Mouse (Mus musculus) hindbrain, embryonic 13.5 days (tissue): ENCODE results near the gene Bphl. TPM values are rescaled to one million over a fixed set of nuclear protein-coding genes. Genes with fewer than 3 reads are reported as not detected.
"Not testable (repeated sequence)": the region's sequence is repeated elsewhere in the genome, so short reads cannot be mapped to it uniquely, and the experiment has no call there.

Experiments used
- ATAC-seq: fragments of 200-750 bp; cut with Nextera tagmentation; 2 replicates; pipeline ENCODE4 v1.8.0; 2017; ENCODE audit warnings: moderate TSS enrichment; ENCODE audit not compliant: low FRiP score
- H3K27ac ChIP-seq: fragments of 300-500 bp; sonication (generic); 2 replicates; pipeline ENCODE4 v1.5.1; 2015; ENCODE audit warnings: inconsistent platforms, mild to moderate bottlenecking, moderate library complexity
- H3K27me3 ChIP-seq: fragments of 300-500 bp; sonication (generic); 2 replicates; pipeline ENCODE4 v1.6.1; 2015; ENCODE audit warnings: mild to moderate bottlenecking, inconsistent platforms
- H3K36me3 ChIP-seq: fragments of 300-500 bp; sonication (generic); 2 replicates; pipeline ENCODE4 v1.6.1; 2015; ENCODE audit warnings: mild to moderate bottlenecking, inconsistent platforms
- H3K4me1 ChIP-seq: fragments of 300-500 bp; sonication (generic); replicated peaks from 2 replicates; pipeline ENCODE4 v1.6.1; 2015; ENCODE audit warnings: inconsistent platforms
- H3K4me2 ChIP-seq: fragments of 300-500 bp; sonication (generic); 2 replicates; pipeline ENCODE4 v1.6.1; 2015; ENCODE audit warnings: inconsistent platforms, mild to moderate bottlenecking, moderate library complexity
- H3K4me3 ChIP-seq: fragments of 300-500 bp; sonication (generic); 2 replicates; pipeline ENCODE4 v1.5.1; 2015; ENCODE audit warnings: mild to moderate bottlenecking, inconsistent platforms
- H3K9ac ChIP-seq: fragments of 300-500 bp; sonication (generic); 2 replicates; pipeline ENCODE4 v1.6.1; 2015; ENCODE audit warnings: mild to moderate bottlenecking, inconsistent platforms
- H3K9me3 ChIP-seq: fragments of 300-500 bp; sonication (generic); 2 replicates; pipeline ENCODE4 v1.6.1; 2016; ENCODE audit warnings: inconsistent platforms
- WGBS: fragments of 180-500 bp; shearing (Covaris S2); methylation state at CpG from one replicate; pipeline ENCODE4 v1.1.7; 2015; 5-methylcytosine and 5-hydroxymethylcytosine counted together
- polyA plus RNA-seq: library from polyadenylated mRNA; unstranded; fragments of >200 nt; fragmentation: Nextera tagmentation; extraction: Ambion mirVana; gene quantifications from 2 replicates; pipeline ENCODE4 v1.2.1, GENCODE M21; 2015

Gene Bphl
- polyA plus RNA-seq, 1 experiment from 2014 or later: 39.8 TPM

DNA sequence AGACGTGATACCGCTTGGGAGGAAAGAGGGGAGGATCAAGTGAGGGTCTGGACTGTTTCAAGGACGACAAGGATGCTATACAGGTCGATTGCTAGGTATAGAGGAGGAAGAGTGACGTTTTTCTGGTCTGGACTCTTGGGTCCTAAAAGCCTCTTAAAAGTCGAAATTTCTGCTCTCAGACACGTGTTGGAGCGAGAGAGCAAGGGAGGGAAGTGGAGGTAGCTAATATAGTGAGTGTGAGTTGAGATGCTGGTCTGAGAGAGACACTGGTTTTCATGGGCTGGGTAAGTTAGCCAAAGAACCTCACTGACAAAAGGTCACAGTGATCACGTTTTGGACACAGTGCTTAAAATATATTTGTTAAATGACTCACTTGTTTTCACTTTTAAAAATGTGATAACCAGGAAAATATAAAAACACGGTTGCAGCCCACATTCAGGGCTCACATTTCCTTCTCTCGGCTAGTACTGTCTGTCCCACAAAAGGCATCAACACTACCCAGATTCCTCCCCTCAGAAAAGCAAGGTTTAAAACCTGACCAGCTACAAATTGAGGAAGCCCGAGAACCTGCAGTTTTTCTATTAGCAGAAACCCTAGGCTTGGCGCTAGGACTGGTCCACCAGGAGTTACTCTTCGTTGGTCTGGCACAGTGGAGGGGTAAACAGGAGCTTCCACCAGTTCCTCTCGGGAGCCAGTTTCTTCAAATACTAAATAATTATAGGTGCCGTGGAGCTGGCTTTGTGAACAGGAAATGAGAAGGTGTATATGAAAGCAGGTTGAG lies 41.3 kb downstream of the Bphl start:
- H3K9me3 ChIP-seq: no peaks in the 10 kb centered on the region
- peaks cover 17% of the 10 kb centered on the region for H3K36me3 ChIP-seq
- peak overlapping the region; percentile 72 for H3K4me2 ChIP-seq
- H3K4me3 ChIP-seq: peak overlapping the region; percentile 87
- ATAC-seq: peak; percentile 11; the same call in 1 of the 2 replicates
- H3K27ac ChIP-seq: peak overlapping the region; percentile 96
- peaks cover 29% of the 10 kb centered on the region for H3K4me1 ChIP-seq
- WGBS: 45% methylated on average over 16 of the region's 16 CpGs
- H3K27me3 ChIP-seq: no peaks in the 10 kb centered on the region
- peak overlapping the region; percentile 95 for H3K9ac ChIP-seq

DNA sequence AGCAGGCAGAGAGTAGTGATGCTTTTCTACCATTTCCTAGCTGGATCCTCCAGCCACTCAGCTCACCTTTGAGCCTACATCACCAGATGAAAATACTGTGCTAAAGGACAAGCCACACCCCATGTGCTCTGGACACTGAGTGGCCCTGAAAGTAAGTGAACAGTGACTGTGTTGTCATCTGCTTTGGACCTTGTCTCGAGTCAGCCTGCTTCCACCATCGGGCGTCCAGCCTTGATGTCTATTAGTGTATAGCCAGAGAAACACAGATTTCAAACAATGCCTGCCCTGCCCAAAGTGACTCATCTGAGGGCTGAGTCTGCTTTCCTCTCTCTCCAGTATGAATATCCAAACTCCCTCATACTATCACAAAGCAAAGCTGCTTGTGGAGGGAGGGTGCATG lies 42.4 kb downstream of the Bphl start:
- 80% methylated on average over 3 of the region's 3 CpGs for WGBS

DNA sequence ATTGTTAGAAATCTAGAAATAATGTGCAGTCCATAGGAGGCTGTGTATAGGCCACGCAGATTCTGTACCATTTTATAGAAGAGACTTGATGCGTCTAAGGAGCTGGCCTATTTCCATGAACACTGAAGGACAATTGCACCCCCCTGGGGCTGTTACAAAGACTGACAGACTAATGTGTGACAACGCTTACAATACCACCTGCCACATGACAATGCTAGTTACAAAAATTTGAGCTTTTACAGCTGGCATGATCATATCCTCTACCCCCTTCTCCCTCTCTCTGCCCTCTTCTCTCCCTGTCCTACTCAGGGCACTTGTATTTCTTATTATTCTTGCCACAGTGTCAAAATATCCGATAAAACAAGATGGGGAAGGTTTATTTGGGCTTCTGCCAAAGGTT lies 44.5 kb downstream of the Bphl start:
- ATAC-seq: no peak
- Histone ChIP-seq H3K4me1 (peaks cover 10% of the 10 kb centered on the region), H3K27ac (no peak overlapping the region), H3K4me2 (no peak overlapping the region), H3K27me3 (no peaks in the 10 kb centered on the region), H3K36me3 (no peaks in the 10 kb centered on the region), H3K4me3 (no peak overlapping the region), H3K9ac (no peak overlapping the region), H3K9me3 (no peaks in the 10 kb centered on the region)
- WGBS: 59% methylated on average over 4 of the region's 4 CpGs

More for the DNA sequence above, 42.4 kb downstream of the Bphl start:
- Histone ChIP-seq H3K4me1 (peaks cover 25% of the 10 kb centered on the region), H3K27me3 (no peaks in the 10 kb centered on the region), H3K9me3 (no peaks in the 10 kb centered on the region), H3K27ac (no peak overlapping the region), H3K4me2 (no peak overlapping the region), H3K9ac (no peak overlapping the region), H3K36me3 (peaks cover 13% of the 10 kb centered on the region), H3K4me3 (no peak overlapping the region)
- ATAC-seq: no peak

DNA sequence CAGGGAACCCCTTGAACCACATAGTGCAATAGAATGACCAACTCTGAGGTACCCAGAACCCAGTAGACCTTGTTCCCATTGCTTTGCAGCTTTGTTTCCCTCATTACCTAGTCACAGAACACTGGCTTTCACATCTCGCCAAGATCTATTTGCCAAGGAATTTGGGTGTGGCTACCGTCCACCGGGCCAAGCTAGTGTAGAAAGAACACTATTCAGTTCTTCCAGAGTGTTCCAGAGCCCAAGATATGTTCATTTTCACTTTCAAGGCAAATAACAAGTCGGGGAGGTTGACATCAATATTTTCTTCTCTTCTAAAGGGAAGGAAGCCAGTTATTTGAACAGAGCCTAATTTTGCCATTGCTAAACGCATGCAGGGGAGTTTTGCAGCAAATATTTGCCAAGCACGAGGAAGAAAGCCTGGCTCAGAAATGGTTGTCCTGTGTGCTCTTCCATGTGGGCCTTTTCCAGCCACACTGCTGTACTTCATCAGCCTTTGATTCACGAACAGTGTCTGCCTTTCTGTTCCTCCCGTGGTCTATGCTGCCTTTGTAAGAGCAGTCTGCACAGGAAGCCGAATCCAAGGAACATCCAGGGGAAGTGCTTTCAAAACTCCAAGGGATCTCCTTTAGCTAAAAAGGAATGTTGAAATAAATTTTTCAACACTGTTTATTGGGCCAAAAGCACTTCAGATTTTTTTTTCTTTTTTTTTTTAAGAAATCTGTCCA lies 46.8 kb downstream of the Bphl start:
- H3K27ac ChIP-seq: no peak overlapping the region
- no peaks in the 10 kb centered on the region for H3K27me3 ChIP-seq
- no peak overlapping the region for H3K4me3 ChIP-seq
- H3K4me1 ChIP-seq: peaks cover 26% of the 10 kb centered on the region
- no peak for ATAC-seq
- H3K36me3 ChIP-seq: no peaks in the 10 kb centered on the region
- H3K9me3 ChIP-seq: no peaks in the 10 kb centered on the region
- WGBS: 72% methylated on average over 9 of the region's 9 CpGs
- no peak overlapping the region for H3K4me2 ChIP-seq
- H3K9ac ChIP-seq: no peak overlapping the region

DNA sequence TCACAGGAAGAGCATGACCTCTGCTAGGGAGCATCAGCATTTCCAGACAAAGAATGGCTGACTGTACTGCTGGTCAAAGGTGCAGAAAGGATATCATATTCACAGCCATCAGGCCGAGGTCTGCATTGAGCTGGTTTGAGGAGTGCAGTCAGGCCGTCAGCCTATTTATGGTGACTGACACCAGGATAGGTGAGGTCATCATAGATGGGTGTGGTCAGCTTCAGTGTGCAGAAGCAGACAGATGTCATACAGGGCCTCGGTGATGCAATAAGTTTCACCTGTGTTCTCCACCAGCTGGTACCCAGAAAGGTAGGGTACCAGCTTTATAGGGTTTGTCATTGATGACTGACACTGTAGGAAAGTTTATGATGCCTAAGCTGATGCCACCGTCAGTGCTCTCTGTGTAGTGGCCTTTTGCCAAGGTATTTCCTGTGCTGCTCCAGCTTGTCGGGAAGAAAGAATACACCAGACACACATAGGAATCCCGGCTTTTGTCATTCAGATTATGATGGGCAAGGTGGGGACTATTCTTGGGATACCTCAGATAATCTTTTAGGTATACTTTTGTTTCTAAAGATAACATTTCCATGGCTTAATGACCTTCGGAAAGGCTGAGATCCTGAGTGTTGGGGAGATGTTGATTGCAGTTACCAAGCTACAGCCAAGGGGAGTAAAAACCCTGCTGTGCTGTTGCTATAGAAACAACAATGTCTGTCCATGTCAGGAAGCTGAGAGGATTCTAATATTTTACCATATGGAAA lies 49.8 kb downstream of the Bphl start:
- H3K27ac ChIP-seq: peak overlapping the region; percentile 92
- peak overlapping the region; percentile 36; the same call in 1 of the 2 replicates for H3K9ac ChIP-seq
- 48% methylated on average over 7 of the region's 7 CpGs for WGBS
- H3K4me2 ChIP-seq: peak overlapping the region; percentile 39; the same call in 1 of the 2 replicates
- H3K9me3 ChIP-seq: no peaks in the 10 kb centered on the region
- H3K4me3 ChIP-seq: no peak overlapping the region
- H3K27me3 ChIP-seq: no peaks in the 10 kb centered on the region
- H3K36me3 ChIP-seq: no peaks in the 10 kb centered on the region
- peaks cover 37% of the 10 kb centered on the region for H3K4me1 ChIP-seq
- ATAC-seq: peak; percentile 21; the same call in 1 of the 2 replicates

DNA sequence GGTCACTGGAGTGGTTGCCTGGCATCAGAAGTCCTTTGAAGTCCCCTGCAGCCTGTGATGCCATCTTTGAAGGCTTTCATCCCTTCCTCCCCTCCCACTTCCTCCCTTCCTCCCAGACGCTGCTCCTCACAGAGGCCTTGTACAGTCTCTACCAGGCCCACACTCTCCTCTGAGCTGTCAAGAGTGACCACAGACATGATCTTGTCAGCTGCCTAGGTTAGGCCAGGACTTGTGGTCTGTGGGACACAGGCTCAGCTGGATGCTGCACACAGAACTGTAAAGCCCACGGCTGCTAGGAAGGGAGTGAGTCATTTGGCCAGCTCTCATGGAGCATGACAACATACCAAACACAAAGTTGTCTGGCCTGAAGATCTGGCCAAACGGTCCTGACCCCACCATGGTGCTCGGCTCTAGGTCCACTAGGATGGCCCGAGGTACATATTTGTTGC lies 50.8 kb downstream of the Bphl start:
- peak; percentile 57 for ATAC-seq
- peaks cover 37% of the 10 kb centered on the region for H3K4me1 ChIP-seq
- H3K4me2 ChIP-seq: peak overlapping the region; percentile 39; the same call in 1 of the 2 replicates
- not testable (repeated sequence) for H3K4me3 ChIP-seq, H3K36me3 ChIP-seq, H3K9me3 ChIP-seq, H3K27me3 ChIP-seq
- WGBS: 47% methylated on average over 5 of the region's 5 CpGs
- H3K27ac ChIP-seq: peak overlapping the region; percentile 92
- H3K9ac ChIP-seq: peak overlapping the region; percentile 61; the same call in 1 of the 2 replicates

DNA sequence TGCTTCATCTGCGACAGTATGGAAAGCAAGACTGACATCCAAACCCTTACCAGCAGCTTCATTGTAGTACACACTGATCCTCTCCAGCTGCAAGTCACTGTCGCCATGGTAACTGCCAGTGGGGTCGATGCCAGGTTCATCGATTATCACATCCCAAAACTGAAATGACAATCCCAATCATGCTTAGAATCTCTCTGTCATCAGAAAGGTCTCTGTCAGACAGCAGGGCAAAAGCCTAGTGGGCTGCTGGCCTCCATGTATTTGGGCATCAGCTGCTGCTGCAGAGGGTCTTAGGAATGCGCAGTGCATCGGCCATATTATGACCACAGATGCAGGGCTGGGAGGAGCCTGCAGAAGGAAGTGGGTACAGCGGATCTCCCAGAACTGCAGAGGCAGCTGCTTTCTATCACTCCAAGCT lies 51.5 kb downstream of the Bphl start:
- Histone ChIP-seq H3K27me3 (no peaks in the 10 kb centered on the region), H3K36me3 (no peaks in the 10 kb centered on the region), H3K9me3 (no peaks in the 10 kb centered on the region), H3K4me3 (peak overlapping the region; percentile 20), H3K4me2 (peak overlapping the region; percentile 39), H3K4me1 (peaks cover 37% of the 10 kb centered on the region), H3K9ac (peak overlapping the region; percentile 61), H3K27ac (peak overlapping the region; percentile 92)
- 26% methylated on average over 7 of the region's 7 CpGs for WGBS
- peak; percentile 90 for ATAC-seq

DNA sequence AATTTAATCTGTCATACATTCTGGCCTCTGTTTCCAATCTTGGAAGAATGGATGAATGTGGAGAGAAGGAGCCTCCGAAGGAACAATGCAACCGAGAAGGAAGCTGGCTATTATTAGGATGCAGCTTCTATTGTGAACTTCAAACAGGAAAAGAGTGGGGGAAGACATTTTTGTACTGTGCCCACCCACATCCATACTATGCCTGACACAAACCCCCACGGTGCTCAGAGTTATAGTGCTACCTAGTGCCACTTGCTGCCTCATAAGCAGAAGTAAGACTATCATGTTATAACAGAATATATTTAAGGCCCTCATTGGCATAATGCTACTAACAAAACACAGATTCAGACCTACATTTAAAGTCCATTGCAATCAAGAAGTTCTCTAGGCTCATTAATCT lies 52.0 kb downstream of the Bphl start:
- no peak overlapping the region; the same call in 1 of the 2 replicates for H3K4me3 ChIP-seq
- peak overlapping the region; percentile 61 for H3K9ac ChIP-seq
- no peaks in the 10 kb centered on the region for H3K27me3 ChIP-seq
- peak overlapping the region; percentile 92 for H3K27ac ChIP-seq
- no peaks in the 10 kb centered on the region for H3K9me3 ChIP-seq
- H3K4me2 ChIP-seq: peak overlapping the region; percentile 39; the same call in 1 of the 2 replicates
- WGBS: 32% methylated on average over 3 of the region's 3 CpGs
- H3K4me1 ChIP-seq: peaks cover 37% of the 10 kb centered on the region
- no peaks in the 10 kb centered on the region for H3K36me3 ChIP-seq
- ATAC-seq: 0 out of 2 replicates have a peak, but pooled peaks have one; percentile 18

DNA sequence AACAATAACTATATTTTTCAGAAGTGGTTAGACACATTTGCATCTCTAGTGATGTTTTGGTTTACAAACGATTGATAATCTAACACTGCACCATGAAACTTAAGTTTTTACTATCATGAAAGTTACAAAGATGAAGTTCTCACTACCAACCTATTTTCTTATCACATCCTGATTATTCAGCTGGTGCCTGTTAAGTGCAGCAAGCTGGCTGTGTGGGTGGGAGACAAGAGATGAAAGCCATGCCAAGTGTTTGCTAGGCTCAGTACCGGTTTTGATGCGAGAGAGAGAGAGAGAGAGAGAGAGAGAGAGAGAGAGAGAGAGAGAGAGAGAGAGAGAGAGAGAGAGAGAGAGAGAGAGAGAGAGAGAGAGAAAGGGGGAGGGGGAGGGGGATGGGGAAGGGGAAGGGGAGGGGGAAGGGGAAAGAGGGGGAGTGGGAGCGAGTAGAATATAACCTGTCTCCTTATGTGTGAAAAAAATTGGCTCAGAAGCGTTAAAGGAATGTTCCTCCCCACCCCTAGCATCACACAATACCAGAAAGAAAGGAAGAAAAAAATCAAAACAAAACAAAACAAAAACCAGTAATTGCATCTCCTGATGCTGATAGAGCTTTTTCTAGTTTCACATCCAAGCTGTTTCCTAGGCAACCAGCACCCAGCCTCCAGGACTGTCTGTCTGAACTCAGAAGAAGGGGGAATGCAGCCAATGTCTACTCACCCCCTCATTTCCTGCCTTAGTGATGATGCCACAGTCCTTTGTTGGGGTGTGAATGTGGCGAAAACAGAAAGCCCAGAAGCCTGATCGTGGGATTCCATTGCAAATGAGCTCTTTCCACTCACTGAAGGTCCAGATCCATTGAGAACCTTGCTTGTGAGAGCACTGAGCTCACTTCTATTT lies 58.4 kb downstream of the Bphl start:
- H3K27me3 ChIP-seq: no peaks in the 10 kb centered on the region
- H3K27ac ChIP-seq: peak overlapping the region; percentile 86
- no peaks in the 10 kb centered on the region for H3K36me3 ChIP-seq
- ATAC-seq: peak; percentile 96
- no peak overlapping the region for H3K4me3 ChIP-seq
- H3K9ac ChIP-seq: 0 out of 2 replicates have a peak overlapping the region, but pooled peaks have one; percentile 20
- H3K4me2 ChIP-seq: peak overlapping the region; percentile 26; the same call in 1 of the 2 replicates
- H3K4me1 ChIP-seq: peaks cover 20% of the 10 kb centered on the region
- H3K9me3 ChIP-seq: no peaks in the 10 kb centered on the region
- WGBS: 21% methylated on average over 7 of the region's 7 CpGs

DNA sequence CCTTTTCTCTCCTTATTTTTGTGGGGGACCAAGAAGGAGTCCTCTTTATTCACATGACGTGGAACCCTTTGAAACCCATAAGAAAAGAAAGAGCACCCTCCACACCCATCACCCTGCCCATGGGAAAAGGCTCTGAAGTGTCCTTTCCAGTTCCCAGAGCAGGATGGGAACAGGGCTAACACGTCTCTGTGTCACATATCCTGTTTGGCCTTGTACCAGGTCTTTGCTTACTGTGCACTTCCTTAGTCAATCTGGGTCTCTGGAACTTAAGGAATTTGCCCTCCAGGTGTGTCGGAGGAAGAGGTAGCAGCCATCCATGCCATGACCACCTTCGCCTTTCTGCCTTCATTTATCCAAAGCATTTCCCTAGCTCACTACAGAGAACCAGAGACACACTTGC lies 59.1 kb downstream of the Bphl start:
- Histone ChIP-seq H3K4me1 (peaks cover 20% of the 10 kb centered on the region), H3K4me2 (peak overlapping the region; percentile 26; the same call in 1 of the 2 replicates), H3K36me3 (no peaks in the 10 kb centered on the region), H3K9me3 (no peaks in the 10 kb centered on the region), H3K4me3 (no peak overlapping the region), H3K27me3 (no peaks in the 10 kb centered on the region), H3K27ac (peak overlapping the region; percentile 86), H3K9ac (0 out of 2 replicates have a peak overlapping the region, but pooled peaks have one; percentile 20)
- peak; percentile 77 for ATAC-seq
- WGBS: 60% methylated on average over 4 of the region's 4 CpGs

DNA sequence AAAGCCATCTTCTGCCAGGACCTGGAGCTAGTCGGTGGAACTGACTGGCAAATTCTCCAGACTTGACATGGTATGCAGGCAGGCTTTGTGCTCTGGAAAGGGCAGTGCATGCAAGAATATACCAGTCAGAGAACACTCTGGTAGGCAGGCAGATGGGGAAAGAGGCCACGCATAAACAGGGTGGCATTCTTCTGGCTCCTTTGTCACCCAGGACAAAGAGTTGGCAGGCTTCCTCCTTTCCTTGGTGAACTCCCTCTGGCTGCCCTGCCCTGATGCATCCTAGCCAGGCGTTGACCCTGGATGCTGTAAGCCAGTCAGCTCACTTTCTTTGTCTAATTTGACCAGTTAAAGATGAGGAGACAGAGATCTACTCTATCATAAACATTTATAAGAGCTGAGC lies 59.7 kb downstream of the Bphl start:
- no peak overlapping the region for H3K9ac ChIP-seq
- H3K36me3 ChIP-seq: no peaks in the 10 kb centered on the region
- no peak for ATAC-seq
- H3K4me1 ChIP-seq: peaks cover 20% of the 10 kb centered on the region
- H3K4me2 ChIP-seq: no peak overlapping the region
- H3K9me3 ChIP-seq: no peaks in the 10 kb centered on the region
- H3K27ac ChIP-seq: peak overlapping the region; percentile 86
- WGBS: 37% methylated on average over 3 of the region's 3 CpGs
- H3K27me3 ChIP-seq: no peaks in the 10 kb centered on the region
- H3K4me3 ChIP-seq: no peak overlapping the region
